Mouse (Mus musculus) midbrain, embryonic 15.5 days (tissue): Measurements from ENCODE around the gene Rgs9. TPM values are rescaled to one million over a fixed set of nuclear protein-coding genes. Genes with fewer than 3 reads are reported as not detected.
A peak's percentile ranks its signal among the peaks of the same experiment; 100 is the strongest.

Experiments
- ATAC-seq: fragments of 200-750 bp; cut with Nextera tagmentation; replicated peaks from 2 replicates; pipeline ENCODE4 v1.8.0; 2017; ENCODE audit warnings: moderate TSS enrichment
- H3K27ac ChIP-seq: fragments of 300-500 bp; sonication (generic); 2 replicates; pipeline ENCODE4 v1.5.1; 2015; ENCODE audit warnings: mild to moderate bottlenecking, inconsistent platforms
- H3K27me3 ChIP-seq: fragments of 300-500 bp; sonication (generic); replicated peaks from 2 replicates; pipeline ENCODE4 v1.6.1; 2015; ENCODE audit warnings: inconsistent platforms
- H3K36me3 ChIP-seq: fragments of 300-500 bp; sonication (generic); replicated peaks from 2 replicates; pipeline ENCODE4 v1.6.1; 2015; ENCODE audit warnings: inconsistent platforms
- H3K4me1 ChIP-seq: fragments of 300-500 bp; sonication (generic); 2 replicates; pipeline ENCODE4 v1.6.1; 2015; ENCODE audit warnings: inconsistent platforms
- H3K4me2 ChIP-seq: fragments of 300-500 bp; sonication (generic); 2 replicates; pipeline ENCODE4 v1.6.1; 2015; ENCODE audit warnings: inconsistent platforms, mild to moderate bottlenecking, moderate library complexity
- H3K4me3 ChIP-seq: fragments of 300-500 bp; sonication (generic); 2 replicates; pipeline ENCODE4 v1.5.1; 2015; ENCODE audit warnings: mild to moderate bottlenecking, inconsistent platforms
- H3K9ac ChIP-seq: fragments of 300-500 bp; sonication (generic); 2 replicates; pipeline ENCODE4 v1.6.1; 2015; ENCODE audit warnings: mild to moderate bottlenecking, inconsistent platforms
- H3K9me3 ChIP-seq: fragments of 300-500 bp; sonication (generic); 2 replicates; pipeline ENCODE4 v1.6.1; 2016; ENCODE audit warnings: inconsistent platforms
- WGBS: fragments of 180-500 bp; shearing (Covaris S2); methylation state at CpG from one replicate; pipeline ENCODE4 v1.1.7; 2015; ENCODE audit warnings: mixed read lengths; 5-methylcytosine and 5-hydroxymethylcytosine counted together
- polyA plus RNA-seq: library from polyadenylated mRNA; unstranded; fragments of >200 nt; fragmentation: Nextera tagmentation; extraction: Ambion mirVana; gene quantifications from 2 replicates; pipeline ENCODE4 v1.2.1, GENCODE M21; 2015

The Rgs9 gene
- polyA plus RNA-seq, 1 experiment from 2014 or later: 16.0 TPM

DNA sequence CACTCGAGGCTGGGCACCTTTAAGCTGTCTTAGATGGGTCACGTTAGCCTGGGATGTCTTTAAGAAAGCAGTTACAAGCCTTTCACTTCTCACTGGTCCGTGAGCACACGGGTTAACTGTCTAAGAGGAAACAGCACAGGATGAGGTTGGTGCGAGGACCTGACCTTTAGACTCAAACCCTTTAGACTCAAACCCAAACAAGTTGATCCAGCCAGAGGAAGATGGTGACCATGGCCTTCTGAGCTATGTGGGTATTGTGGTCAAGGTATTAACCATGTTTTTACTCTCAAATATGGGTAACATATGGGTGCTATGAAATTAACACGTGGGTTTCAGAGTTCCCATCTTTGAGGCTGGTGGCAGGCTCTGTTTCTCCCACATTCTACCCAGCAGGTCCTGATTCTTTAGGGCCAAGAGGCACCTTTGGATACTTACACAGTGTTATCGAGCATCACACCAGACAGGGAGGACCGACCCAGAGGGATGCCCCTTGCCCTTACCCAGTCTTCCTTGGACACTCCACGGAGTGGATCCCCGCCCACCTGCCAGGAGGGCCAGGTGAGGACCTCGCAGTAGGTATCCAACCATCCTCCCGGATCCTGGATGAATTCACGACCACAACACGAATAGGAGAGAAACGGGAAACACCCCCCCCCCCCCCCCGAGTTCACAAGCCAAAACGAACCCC lies 32.9 kb upstream of the Rgs9 start:
- peak; percentile 78 for ATAC-seq

DNA sequence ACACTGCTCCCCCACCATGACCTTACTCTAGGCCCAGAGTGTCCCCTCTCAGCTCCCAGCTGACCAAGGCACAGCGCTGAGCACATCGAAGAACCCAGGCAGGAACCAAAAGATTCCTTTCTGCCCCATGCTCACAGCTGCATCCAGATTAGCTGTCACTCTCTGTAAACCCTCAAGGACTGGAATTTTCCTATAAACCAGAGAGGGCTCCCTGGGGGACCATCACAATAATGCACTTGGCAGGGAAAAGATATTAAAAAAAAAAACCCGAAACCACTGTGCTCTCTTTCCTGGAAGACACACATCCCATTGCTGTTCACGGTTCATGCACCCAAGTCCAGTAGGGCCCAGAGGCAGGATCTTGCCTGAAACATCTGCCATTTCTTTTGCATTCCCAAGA lies 31.4 kb upstream of the Rgs9 start:
- 73% methylated on average over 4 of the region's 4 CpGs for WGBS
- Histone ChIP-seq H3K9me3 (no peaks in the 10 kb centered on the region), H3K36me3 (no peaks in the 10 kb centered on the region), H3K4me2 (no peak overlapping the region), H3K27ac (no peak overlapping the region), H3K4me1 (peaks cover 9% of the 10 kb centered on the region; the same call in 1 of the 2 replicates), H3K9ac (no peak overlapping the region), H3K27me3 (no peaks in the 10 kb centered on the region), H3K4me3 (no peak overlapping the region)
- ATAC-seq: no peak

More for the DNA sequence above, 32.9 kb upstream of the Rgs9 start:
- WGBS: 38% methylated on average over 17 of the region's 17 CpGs
- Histone ChIP-seq H3K9me3 (no peaks in the 10 kb centered on the region), H3K4me3 (0 out of 2 replicates have a peak overlapping the region, but pooled peaks have one; percentile 1), H3K9ac (no peak overlapping the region), H3K27ac (no peak overlapping the region), H3K36me3 (no peaks in the 10 kb centered on the region), H3K27me3 (no peaks in the 10 kb centered on the region), H3K4me2 (peak overlapping the region; percentile 41), H3K4me1 (peaks cover 9% of the 10 kb centered on the region; the same call in 1 of the 2 replicates)

DNA sequence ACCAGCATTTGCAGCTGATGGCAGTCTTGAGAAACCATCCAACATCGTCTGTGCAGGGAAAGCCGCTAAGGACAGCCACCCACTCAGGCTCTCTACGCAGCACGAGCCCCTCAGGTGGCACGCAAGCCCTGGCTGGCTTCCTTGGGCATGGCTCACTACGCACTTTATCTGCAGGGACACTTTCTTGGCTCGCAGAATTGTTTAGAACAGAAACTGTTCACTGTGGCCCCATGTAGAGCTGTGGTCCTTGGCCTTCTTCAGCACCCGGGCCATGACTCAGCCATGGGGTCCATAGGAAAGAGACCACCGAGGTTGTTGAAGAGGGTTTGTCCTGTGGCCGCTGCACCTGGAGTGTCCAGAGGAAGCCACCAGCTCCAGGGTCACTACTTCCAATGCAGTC lies 30.0 kb upstream of the Rgs9 start:
- no peak overlapping the region for H3K9ac ChIP-seq
- WGBS: 83% methylated on average over 10 of the region's 10 CpGs
- H3K4me2 ChIP-seq: no peak overlapping the region
- no peak overlapping the region for H3K4me3 ChIP-seq
- H3K27me3 ChIP-seq: no peaks in the 10 kb centered on the region
- H3K4me1 ChIP-seq: peaks cover 9% of the 10 kb centered on the region; the same call in 1 of the 2 replicates
- H3K36me3 ChIP-seq: no peaks in the 10 kb centered on the region
- H3K27ac ChIP-seq: no peak overlapping the region
- no peak for ATAC-seq
- H3K9me3 ChIP-seq: no peaks in the 10 kb centered on the region

DNA sequence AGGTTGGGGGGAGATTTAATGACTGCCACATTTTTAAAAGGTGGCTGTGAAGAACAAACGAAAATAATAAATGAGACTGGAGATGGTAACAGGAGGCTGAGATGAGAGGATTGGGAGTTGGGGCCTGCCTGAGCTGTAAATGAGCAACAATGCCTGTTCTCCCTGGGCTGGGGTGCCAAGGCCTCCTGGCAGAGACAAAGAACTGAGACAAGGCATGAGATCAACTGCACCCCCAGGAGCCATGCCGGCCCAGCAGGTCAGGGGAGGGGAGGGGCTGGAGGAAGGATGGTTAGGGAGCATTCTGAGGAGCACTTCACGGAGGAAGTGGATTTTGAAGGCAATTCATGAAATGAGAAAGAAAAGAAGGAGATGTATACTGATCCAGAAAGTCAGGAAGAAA lies 29.5 kb upstream of the Rgs9 start:
- H3K27me3 ChIP-seq: no peaks in the 10 kb centered on the region
- H3K4me1 ChIP-seq: peaks cover 9% of the 10 kb centered on the region; the same call in 1 of the 2 replicates
- no peak for ATAC-seq
- no peaks in the 10 kb centered on the region for H3K36me3 ChIP-seq
- H3K4me2 ChIP-seq: no peak overlapping the region
- WGBS: 21% methylated on average over 3 of the region's 3 CpGs
- no peaks in the 10 kb centered on the region for H3K9me3 ChIP-seq
- H3K4me3 ChIP-seq: no peak overlapping the region
- H3K27ac ChIP-seq: 0 out of 2 replicates have a peak overlapping the region, but pooled peaks have one; percentile 14
- H3K9ac ChIP-seq: no peak overlapping the region

DNA sequence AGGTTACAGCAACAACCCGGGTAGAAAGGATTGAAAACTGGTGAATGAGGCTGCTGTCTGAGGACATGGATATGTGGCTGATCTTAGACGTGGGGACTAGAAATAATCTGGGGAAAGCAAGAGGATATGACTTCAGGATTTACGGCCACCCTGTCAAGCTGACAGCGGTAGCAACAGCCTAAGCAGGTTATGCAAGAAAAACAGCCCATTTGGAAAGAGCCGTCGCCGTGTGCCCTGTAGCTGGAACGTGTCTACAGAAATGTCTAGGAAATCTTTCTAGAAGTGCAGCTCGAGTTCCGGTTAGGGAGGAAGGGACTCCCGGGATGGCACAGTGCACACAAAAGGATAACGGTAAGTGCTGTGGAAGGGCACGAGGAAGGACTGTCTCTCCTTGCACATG lies 28.3 kb upstream of the Rgs9 start:
- no peak overlapping the region for H3K9ac ChIP-seq
- H3K27ac ChIP-seq: no peak overlapping the region
- H3K27me3 ChIP-seq: no peaks in the 10 kb centered on the region
- no peak for ATAC-seq
- H3K4me1 ChIP-seq: peaks cover 3% of the 10 kb centered on the region; the same call in 1 of the 2 replicates
- H3K4me3 ChIP-seq: no peak overlapping the region
- H3K9me3 ChIP-seq: no peaks in the 10 kb centered on the region
- 78% methylated on average over 13 of the region's 13 CpGs for WGBS
- no peaks in the 10 kb centered on the region for H3K36me3 ChIP-seq
- H3K4me2 ChIP-seq: no peak overlapping the region

DNA sequence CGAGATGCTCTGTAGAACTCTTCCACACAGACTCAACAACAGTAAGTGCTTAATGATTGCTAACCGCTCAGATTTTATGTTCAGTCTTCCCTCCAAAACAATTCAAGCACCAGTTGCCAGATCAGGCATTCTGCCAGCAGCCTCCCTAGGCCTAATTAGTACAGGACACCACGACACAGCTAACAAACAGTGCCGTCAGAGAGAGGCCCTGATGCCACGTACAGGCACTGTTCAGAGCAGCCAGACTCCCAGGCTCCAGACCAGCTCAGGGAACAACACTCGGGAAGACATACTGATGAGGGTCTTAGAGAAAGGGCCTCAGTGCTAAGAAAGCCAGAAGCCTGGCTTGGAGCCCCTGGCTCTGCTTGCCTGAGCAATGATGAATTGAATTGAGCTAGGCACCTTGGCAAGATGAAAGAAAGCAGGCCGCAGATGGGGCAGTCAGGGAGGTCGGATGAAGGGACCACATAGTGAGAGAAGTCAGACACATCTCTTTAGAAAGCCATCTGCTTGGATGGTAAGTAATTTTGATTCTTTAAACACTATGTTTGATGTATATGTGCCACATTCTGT lies 22.5 kb upstream of the Rgs9 start:
- no peaks in the 10 kb centered on the region for H3K9me3 ChIP-seq
- no peaks in the 10 kb centered on the region for H3K27me3 ChIP-seq
- no peak overlapping the region for H3K9ac ChIP-seq
- H3K36me3 ChIP-seq: no peaks in the 10 kb centered on the region
- ATAC-seq: peak; percentile 86
- peaks cover 4% of the 10 kb centered on the region; the same call in 1 of the 2 replicates for H3K4me1 ChIP-seq
- no peak overlapping the region for H3K4me3 ChIP-seq
- H3K4me2 ChIP-seq: no peak overlapping the region
- H3K27ac ChIP-seq: peak overlapping the region; percentile 31
- WGBS: 37% methylated on average over 8 of the region's 8 CpGs

DNA sequence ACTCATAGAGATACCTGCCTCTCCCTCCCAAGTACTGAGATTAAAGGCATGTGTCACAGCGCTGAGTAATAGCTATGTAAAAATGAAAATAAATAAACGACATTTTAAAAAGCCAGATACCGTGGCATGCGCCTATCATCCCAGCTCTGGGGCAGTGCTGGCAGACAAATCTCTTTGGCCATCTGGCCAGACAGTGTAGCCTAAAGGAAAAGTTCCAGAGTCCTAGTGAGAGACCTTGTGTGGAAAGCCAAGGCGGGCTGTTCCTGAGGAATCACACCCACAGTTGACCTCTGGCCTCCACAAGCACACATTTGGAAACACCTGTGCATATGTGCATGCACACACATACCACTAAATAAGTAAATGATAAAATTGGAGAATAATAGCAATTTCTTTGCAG lies 22.0 kb upstream of the Rgs9 start:
- Histone ChIP-seq H3K4me3 (no peak overlapping the region), H3K27ac (peak overlapping the region; percentile 30; the same call in 1 of the 2 replicates), H3K4me2 (no peak overlapping the region), H3K4me1 (peaks cover 4% of the 10 kb centered on the region; the same call in 1 of the 2 replicates), H3K9me3 (no peaks in the 10 kb centered on the region), H3K27me3 (no peaks in the 10 kb centered on the region), H3K36me3 (no peaks in the 10 kb centered on the region), H3K9ac (no peak overlapping the region)
- no peak for ATAC-seq
- WGBS: 89% methylated on average over 5 of the region's 5 CpGs

DNA sequence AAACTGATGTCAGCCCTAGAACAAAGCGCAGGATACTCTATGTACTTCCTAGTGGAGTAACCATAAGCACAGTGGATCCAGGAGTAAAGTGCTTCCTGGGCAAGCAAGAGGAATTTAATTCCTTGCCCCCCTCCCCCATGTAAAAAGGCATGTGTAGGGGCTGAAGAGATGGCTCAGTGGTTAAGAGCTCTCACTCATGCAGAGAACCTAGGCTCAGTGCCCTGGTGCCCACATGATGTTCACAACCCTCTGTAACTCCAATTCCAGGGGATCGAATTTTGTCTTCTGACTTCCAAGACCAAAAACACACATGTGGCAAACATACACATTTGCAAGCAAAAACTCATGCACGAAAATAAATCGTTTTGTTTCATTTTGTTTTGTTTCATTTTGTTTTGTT lies 21.5 kb upstream of the Rgs9 start:
- Histone ChIP-seq H3K4me3 (no peak overlapping the region), H3K36me3 (no peaks in the 10 kb centered on the region), H3K4me1 (peaks cover 4% of the 10 kb centered on the region; the same call in 1 of the 2 replicates), H3K27me3 (no peaks in the 10 kb centered on the region), H3K9me3 (no peaks in the 10 kb centered on the region), H3K27ac (no peak overlapping the region), H3K4me2 (no peak overlapping the region), H3K9ac (no peak overlapping the region)
- no peak for ATAC-seq
- WGBS: 93% methylated on average over 4 of the region's 4 CpGs

DNA sequence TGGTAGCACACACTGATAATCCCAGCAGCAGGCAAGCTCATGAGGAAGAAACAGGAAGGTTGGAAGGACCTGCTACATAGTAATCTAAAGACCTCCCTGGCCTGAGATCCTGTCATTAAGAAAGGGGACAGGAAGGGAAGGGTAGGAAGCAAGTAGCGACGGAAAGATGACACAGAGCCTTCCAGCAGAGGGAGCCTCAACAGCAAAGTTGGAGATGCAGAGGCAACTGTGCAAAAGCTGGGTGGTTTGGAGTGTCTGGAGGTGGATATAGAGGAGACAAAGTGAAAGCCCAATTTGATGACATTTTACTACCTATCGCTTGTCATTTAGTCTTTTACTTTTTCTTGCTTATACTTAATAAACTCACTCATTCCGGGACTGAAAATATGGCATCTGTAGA lies 19.0 kb upstream of the Rgs9 start:
- Histone ChIP-seq H3K4me2 (no peak overlapping the region), H3K9me3 (no peaks in the 10 kb centered on the region), H3K36me3 (no peaks in the 10 kb centered on the region), H3K27ac (no peak overlapping the region), H3K4me1 (peaks cover 4% of the 10 kb centered on the region; the same call in 1 of the 2 replicates), H3K27me3 (peaks cover 5% of the 10 kb centered on the region), H3K4me3 (no peak overlapping the region), H3K9ac (no peak overlapping the region)
- ATAC-seq: no peak
- 41% methylated on average over 4 of the region's 4 CpGs for WGBS

DNA sequence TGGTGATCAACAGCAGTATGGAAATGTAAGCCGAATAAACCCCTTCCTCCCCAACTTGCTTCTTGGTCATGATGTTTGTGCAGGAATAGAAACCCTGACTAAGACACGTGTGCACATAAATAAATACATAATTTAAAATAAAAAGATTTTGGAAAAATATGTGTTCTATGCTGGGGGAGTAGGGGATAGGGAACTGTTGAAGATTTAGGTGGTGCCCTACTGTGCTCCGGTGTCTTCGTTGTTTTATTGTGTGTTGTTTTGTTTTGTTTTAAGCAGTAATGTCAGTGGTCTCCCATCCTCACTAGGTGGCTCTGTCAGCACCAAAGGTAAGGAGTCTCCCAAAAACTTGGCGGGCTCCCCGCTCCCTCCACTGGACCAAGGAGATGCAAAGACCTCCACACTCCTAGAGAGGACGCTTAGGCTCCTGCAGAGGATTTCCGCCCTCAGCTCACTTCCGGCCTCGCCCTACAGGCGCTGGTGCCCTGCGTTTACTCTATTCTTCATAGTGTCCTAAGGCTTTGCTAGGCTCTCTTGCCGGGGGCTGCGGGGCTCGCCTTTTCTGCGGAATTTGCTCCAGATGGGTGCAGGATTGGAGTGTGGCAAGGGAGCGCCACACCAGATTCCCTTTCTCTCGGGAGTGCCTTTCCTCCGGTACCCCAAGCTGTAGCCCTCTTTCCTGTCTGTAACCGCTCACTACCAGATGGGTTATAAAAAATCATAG lies 14.1 kb upstream of the Rgs9 start:
- Histone ChIP-seq H3K4me2 (peak overlapping the region; percentile 62), H3K36me3 (no peaks in the 10 kb centered on the region), H3K9me3 (no peaks in the 10 kb centered on the region), H3K9ac (peak overlapping the region; percentile 82), H3K4me1 (no peaks in the 10 kb centered on the region), H3K27ac (peak overlapping the region; percentile 83), H3K27me3 (peaks cover 5% of the 10 kb centered on the region), H3K4me3 (peak overlapping the region; percentile 61)
- WGBS: 11% methylated on average over 20 of the region's 20 CpGs
- peak; percentile 98 for ATAC-seq

DNA sequence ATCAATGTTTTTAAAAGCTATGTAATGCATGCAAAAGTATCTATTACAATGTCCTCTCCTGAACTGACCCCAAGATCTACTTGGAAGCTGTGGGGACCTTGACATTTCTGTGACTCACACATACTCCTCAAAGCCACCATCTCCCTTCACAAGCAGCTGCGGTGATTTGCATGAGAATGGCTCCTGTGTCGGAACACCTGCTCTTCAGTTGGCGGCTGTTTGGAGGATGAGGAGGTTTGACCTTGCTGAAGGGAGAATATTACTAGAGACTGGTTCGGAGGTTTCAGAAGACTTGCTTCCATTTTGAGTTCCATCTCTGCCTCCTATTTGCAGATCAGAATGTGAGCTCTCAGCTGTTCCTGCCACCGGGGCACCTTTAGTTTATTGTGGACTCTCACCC lies 7.8 kb upstream of the Rgs9 start:
- Histone ChIP-seq H3K27ac (no peak overlapping the region), H3K9me3 (no peaks in the 10 kb centered on the region), H3K36me3 (no peaks in the 10 kb centered on the region), H3K27me3 (no peaks in the 10 kb centered on the region), H3K4me1 (no peaks in the 10 kb centered on the region), H3K9ac (no peak overlapping the region), H3K4me3 (no peak overlapping the region), H3K4me2 (no peak overlapping the region)
- 76% methylated on average over 5 of the region's 5 CpGs for WGBS
- no peak for ATAC-seq

DNA sequence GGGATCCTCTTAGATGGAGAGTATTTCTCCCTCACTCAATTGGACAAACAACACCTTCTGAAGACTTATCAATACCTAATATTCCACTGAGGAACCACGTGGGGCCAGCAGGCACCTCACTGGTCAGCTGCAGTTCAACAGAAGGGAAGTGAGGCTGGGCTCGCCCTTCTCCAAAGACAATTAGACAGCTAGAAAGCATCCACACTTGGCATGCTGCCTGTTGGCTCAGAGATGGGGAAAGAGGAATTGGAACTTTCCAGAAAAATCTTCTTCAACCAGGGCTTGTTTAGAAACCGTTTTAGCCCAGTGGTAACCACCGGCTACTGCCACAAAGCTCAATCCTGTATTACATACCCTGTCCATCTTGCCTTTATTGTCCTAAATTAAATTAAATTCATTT lies 4.4 kb upstream of the Rgs9 start:
- no peak overlapping the region for H3K27ac ChIP-seq
- H3K9me3 ChIP-seq: no peaks in the 10 kb centered on the region
- peaks cover 4% of the 10 kb centered on the region for H3K4me1 ChIP-seq
- 72% methylated on average over 4 of the region's 4 CpGs for WGBS
- H3K27me3 ChIP-seq: no peaks in the 10 kb centered on the region
- H3K4me2 ChIP-seq: no peak overlapping the region
- no peak overlapping the region for H3K4me3 ChIP-seq
- no peak overlapping the region for H3K9ac ChIP-seq
- ATAC-seq: no peak
- H3K36me3 ChIP-seq: no peaks in the 10 kb centered on the region
